Mouse (Mus musculus) inflammation-experienced regulatory T-cells, adult 6 months (primary cell): ENCODE data around the gene Fam205c. TPM values are rescaled to one million over a fixed set of nuclear protein-coding genes. Genes with fewer than 3 reads are reported as not detected.

Experiments
- ATAC-seq: one replicate; pipeline ENCODE4 v1.8.0; 2017
- polyA plus RNA-seq, 3 experiments: library from polyadenylated mRNA; unstranded; fragments of 100-300 nt; shearing (Covaris generic); gene quantifications; one replicate each; pipeline ENCODE4 v1.2.1; 2017

Gene Fam205c
- not detected for polyA plus RNA-seq

DNA sequence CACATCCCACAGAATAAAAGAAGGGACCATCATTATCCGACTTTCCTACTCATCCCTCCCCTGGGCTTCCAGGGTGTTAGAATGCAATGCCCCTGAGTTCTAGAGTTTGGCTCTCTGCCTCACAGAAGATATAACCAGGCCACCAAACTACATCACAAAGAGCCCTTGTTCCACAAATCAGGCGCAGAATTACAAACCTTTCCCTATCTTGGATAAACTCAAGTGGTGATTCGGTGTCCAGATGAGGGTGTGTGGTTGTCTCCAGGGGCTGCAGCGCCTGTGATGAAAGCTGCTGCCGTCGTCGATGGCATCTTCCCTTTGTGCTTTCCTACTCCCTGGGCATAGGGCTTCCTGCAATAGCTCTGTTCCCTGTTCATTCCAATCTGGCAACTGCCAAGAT, at the start of gene Fam205c:
TSS of gene Fam205c (minus strand) at position 101 of the 400 bp plus-strand sequence.
- no peak for ATAC-seq

DNA sequence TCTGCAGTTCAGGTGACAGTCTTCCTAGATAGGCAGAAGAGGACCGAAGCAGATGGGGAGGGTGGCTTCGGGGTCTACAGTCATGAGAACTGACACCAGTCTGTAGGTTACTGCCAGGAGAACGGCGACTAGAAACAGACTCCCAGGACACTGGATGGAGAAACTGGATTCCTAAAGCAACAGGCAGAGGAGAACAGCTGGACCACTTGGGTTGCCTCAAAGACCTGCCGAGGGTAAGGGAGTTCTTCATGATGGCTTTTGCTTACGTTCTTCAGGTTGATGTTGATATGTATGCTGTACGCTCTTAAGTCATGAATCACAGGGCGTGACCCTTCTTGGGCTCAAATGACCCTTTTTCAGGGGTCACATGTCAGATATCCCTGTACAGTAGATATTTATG, 48.4 kb upstream of the Fam205c start:
- ATAC-seq, result no peak

DNA sequence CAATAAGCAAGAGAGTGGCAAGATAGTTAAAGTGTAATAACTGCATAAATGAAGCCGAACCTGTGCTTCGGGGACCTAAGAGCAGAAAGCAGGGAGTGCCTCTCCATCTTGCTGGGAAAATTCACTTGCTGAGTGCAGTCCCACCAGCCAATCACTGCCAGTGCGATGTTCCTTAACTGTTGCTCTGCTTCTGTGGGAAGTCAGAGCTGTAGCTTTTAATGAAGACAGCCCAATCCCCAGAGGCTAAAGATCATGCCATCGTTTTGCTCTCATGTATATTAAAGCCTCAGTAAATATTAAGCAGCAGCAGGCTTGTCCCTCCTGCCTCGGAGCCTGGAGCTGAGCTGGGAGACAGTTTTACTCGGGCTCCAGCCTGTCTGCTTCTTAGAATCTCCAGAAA, 48.0 kb upstream of the Fam205c start:
- no peak for ATAC-seq

- ATAC-seq, result no peak
These were observed 47.5 kb upstream of the Fam205c start for GRCm38 (mm10) chr4:42921536-42921935.

DNA sequence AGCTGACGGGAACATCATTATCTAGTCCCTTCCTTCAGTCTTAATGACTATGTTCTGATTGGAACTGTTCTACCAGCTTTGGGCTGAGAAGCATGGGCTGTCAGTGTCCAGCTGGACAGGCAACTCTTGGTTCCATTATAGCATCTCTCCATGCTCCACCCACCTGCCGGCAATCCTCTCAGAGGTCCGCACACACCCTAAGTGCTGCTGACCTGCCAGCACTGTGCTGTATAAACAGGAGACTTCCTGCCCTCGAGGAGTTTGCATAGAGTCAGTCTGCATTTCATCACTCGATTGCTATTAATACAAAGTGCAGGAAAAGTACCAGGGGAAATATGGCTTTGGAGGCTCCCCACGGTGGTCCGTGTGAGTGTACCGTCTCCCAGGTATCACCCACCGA, 46.7 kb upstream of the Fam205c start:
- ATAC-seq, result no peak

- no peak for ATAC-seq
These were observed 43.4 kb upstream of the Fam205c start for GRCm38 (mm10) chr4:42917402-42917774.

GRCm38 (mm10) chr4:42916617-42917401, 42.8 kb upstream of the Fam205c start, which contains the start of gene Phf24:
Gene Phf24, plus strand, starts transcription at chr4:42916660.
- no peak for ATAC-seq

- ATAC-seq, result no peak
These were observed 41.9 kb upstream of the Fam205c start for GRCm38 (mm10) chr4:42915966-42916365.

DNA sequence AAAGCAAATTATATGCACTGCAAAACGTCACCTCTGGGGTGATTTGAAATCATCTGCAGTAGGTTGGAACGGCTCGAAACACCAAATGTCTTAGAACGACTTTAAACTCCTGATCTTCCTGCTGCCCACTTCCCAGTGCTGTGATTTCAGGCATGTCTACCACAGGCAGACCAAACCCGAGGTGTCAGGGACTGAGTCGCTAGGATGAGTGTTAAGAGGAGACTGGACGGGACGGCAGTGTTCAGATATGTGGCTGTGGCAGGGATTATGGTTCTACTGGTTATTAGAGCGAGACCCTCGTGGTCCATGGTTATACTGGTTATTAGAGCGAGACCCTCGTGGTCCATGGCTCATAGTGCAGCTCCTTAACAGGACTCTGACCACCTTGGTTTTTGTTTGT, 41.3 kb upstream of the Fam205c start:
- no peak for ATAC-seq

- ATAC-seq, result no peak
These were observed 39.4 kb upstream of the Fam205c start for GRCm38 (mm10) chr4:42913391-42913790.

DNA sequence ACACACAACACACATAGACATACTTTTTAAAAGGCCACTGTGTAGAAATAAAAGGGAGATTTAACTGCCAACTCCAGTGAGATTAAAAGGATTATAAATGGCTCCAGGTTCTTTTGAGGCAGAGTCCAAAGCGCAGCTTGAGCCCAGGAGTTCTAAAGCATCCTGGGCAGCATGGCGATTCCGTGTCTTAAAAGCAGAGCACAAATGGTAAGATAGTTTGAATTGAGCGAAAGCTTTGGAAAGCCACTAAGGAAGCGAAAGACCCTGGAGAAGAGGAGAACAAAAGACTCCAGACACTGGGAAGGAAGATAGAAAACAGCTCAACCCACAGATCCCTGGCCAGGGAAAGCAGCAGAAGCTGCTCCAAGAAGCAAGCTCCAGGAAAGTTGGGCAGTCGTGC, 30.9 kb upstream of the Fam205c start:
- no peak for ATAC-seq

DNA sequence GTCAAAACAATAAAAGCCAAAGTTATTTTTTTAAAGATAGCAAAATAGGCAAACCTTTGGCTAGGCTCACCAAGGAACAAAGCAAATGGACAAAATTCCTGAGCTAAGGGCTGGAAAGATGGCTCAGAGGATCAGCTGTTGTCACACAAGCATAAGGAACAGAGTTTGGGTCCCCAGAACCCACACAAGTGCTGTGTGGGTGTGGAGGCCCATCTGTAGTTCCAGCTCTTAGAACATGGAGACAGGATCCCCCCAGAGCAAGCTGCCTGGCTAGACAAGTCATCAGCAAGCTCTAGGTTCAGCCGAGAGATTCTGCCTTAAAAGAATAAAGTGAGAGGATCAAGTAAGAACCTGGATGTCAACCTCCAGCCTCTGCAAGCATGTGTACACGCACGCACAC, 30.5 kb upstream of the Fam205c start:
- ATAC-seq, result no peak

- no peak for ATAC-seq
These were observed 29.9 kb upstream of the Fam205c start for GRCm38 (mm10) chr4:42903942-42904341.

DNA sequence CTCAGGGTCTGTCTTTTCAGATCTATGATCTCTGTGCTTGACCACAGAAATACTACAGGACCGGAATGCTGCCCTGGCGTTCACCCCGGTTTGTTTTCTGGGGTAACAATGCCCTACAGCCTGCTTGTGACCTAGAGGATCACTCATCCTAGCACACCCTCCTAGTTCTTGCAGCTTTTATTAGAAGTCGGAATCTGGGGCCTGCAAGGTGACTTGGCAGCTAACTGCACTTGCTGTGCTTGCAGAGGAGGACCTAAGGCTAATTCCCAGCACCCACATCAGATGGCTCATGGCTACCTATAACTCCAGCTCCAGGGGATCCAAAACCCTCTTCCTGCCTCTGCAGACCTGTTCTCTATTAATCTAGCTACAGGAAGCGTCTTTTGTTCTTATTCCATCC, 28.7 kb upstream of the Fam205c start:
- ATAC-seq, result no peak

- ATAC-seq, result no peak
These were observed 28.1 kb upstream of the Fam205c start for GRCm38 (mm10) chr4:42902174-42902573.

- no peak for ATAC-seq
These were observed 26.8 kb upstream of the Fam205c start for GRCm38 (mm10) chr4:42900878-42901277.

DNA sequence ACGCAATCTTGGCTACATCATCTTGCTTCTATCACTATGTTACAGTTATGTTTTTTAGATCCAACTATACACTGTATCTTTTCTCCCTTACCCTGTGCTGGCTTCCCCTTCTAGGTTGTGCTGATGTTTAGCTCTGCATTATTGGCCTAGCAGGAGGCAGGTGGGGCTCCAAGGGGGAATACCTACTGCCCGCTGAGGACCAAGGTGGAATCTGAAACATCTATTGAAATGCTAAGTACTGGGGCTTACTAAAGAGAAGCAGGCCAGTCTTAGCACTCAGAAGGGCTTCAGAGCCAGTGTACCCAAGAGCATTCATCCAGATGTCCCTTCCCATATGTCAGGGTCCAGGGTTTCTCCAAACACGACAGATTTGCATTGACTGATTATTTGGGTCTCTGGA, 24.9 kb upstream of the Fam205c start:
- no peak for ATAC-seq

- ATAC-seq, result no peak
These were observed 21.1 kb upstream of the Fam205c start for GRCm38 (mm10) chr4:42895118-42895517.

GRCm38 (mm10) chr4:42891176-42891575, 17.1 kb upstream of the Fam205c start:
- no peak for ATAC-seq

DNA sequence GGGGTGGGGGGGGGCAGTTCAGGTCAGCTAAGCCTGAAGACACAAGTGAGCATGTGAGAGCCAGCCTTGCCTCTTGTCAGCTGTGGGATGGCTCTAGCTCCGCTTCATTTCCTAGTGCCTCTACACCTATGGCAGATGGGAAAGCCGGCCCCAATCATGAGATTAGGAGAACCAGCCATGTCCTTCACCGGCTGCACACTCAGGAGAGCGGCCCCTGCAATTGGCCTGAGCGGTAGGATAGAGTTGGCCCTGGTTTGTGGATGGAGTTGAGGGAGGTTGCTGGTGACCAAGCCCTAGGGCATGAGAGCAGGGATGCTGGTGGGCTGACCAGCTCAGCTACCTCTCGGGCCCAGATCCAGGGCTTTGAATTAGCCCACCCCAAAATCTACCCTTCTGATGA, 14.8 kb upstream of the Fam205c start:
- ATAC-seq, result no peak

- ATAC-seq, result no peak
These were observed 12.9 kb upstream of the Fam205c start for GRCm38 (mm10) chr4:42886926-42887325.

DNA sequence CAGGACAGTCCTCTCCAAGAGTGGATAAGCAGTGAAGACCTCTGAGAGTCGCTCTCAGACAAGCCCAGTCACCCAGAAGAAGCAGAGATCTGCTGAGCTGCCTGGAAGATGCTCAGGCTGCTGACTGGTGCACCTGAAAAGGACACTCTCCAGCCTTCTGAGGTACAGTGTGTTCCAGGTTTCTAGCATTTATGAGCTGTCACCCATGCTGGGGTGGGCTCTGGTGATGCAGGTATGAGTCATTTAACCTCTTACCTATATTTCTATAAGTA, 6.6 kb upstream of the Fam205c start:
- no peak for ATAC-seq

- no peak for ATAC-seq
These were observed 6.0 kb upstream of the Fam205c start for GRCm38 (mm10) chr4:42879829-42880676.

- ATAC-seq, result no peak
These were observed 3.6 kb upstream of the Fam205c start for GRCm38 (mm10) chr4:42877657-42878056.
